In genomic region chr15:83518215-83519048, GRCm38 (mm10) we compare ENCODE assay signal across 8 mouse cellular contexts. TPM values are rescaled to one million over a fixed set of nuclear protein-coding genes. Genes with fewer than 3 reads are reported as not detected.
DNase-seq lines count a peak whose midpoint lies in the region; ATAC-seq and TF ChIP-seq lines count a peak whose summit lies in the region.

No protein-coding gene starts in this region.

- H3K4me2 ChIP-seq in hindbrain, embryonic 13.5 days, result peak overlapping the region; percentile 25; the same call in 1 of the 2 replicates

- H3K27ac ChIP-seq in hindbrain, embryonic 13.5 days, result no peak overlapping the region

- peaks cover 12% of the 10 kb centered on the region for H3K4me1 ChIP-seq in hindbrain, embryonic 13.5 days (replicated peaks)

- in situ Hi-C loops in Patski (cut with MboI; ENCODE audit: low pct_unique_long_range_greater_than_20kb), result loop anchor here (5.0 to 25.0 kb wide), 2 partner anchors 306 to 706 kb away; no protein-coding TSS in a partner anchor

- peak; percentile 87 for ATAC-seq in Patski
- no peak for ATAC-seq in hindbrain, embryonic 13.5 days (ENCODE audit: low FRiP score)

- H3K27me3 ChIP-seq in Patski, result no peaks in the 10 kb centered on the region
- H3K27me3 ChIP-seq in hindbrain, embryonic 13.5 days, result 0 out of 2 replicates have a peak, but pooled peaks cover 2% of the 10 kb centered on the region

- POLR2A ChIA-PET in Patski (lab: Charles Lee), result interaction anchor here (1.5 kb wide), 1 partner anchor 16 kb away, joined by 5 read pairs; no protein-coding TSS in a partner anchor

- DNase-seq in Patski (ENCODE audit: low read depth, low spot score), result no peak
- DNase-seq in cerebellum, postnatal 10 days, result peak; percentile 86 to 93
- DNase-seq in frontal cortex, postnatal 10 days (ENCODE audit: low spot score in 2 of 2), result peak; percentile 20 to 46
- DNase-seq in layer of hippocampus, postnatal 14 days (ENCODE audit: low spot score in 2 of 2), result peak; percentile 48 to 69
- DNase-seq in lung, postnatal 10 days, result peak; percentile 88
- DNase-seq in retina, embryonic 14.5 days (ENCODE audit: low spot score), result peak; percentile 91
- peak; percentile 54 for DNase-seq in urinary bladder, postnatal 25 days (ENCODE audit: low spot score)

- CTCF ChIA-PET in Patski (lab: Charles Lee), result interaction anchor here (0.8 to 2.2 kb wide), 9 partner anchors 10 to 313 kb away, joined by 3 to 8 read pairs (median 3); no protein-coding TSS in a partner anchor

- peak; percentile 92 for TF ChIP-seq CTCF in Patski (IDR thresholded peaks at IDR 0.05)

- no peak overlapping the region for H3K4me3 ChIP-seq in hindbrain, embryonic 13.5 days

- H3K9ac ChIP-seq in hindbrain, embryonic 13.5 days, result peak overlapping the region; percentile 10; the same call in 1 of the 2 replicates

- H3K9me3 ChIP-seq in hindbrain, embryonic 13.5 days, result no peaks in the 10 kb centered on the region

- no peaks in the 10 kb centered on the region for H3K36me3 ChIP-seq in hindbrain, embryonic 13.5 days

- 41% methylated on average over 20 of the region's 20 CpGs for WGBS in hindbrain, embryonic 13.5 days

RNA-seq across cellular contexts. Expression of gene Ttll1, which starts 7.7 kb away (rescaled TPM):
- 28.2 TPM for polyA plus RNA-seq in Patski (2021)
- 112 and 113 TPM in 2 replicates for polyA plus RNA-seq in hindbrain, embryonic 13.5 days (2015; fragmentation: Nextera tagmentation; extraction: Ambion mirVana)
- 10 to 100 TPM; 37.8 to 39.2 TPM for total RNA-seq in layer of hippocampus, postnatal 14 days (2021)

RNA-seq across cellular contexts. Expression of gene Bik, which starts 8.2 kb away (rescaled TPM):
- polyA plus RNA-seq in Patski (2021), result 0.15 TPM
- polyA plus RNA-seq in hindbrain, embryonic 13.5 days (2015; fragmentation: Nextera tagmentation; extraction: Ambion mirVana), result 0.63 and 1.5 TPM in 2 replicates
- total RNA-seq in layer of hippocampus, postnatal 14 days (2021), result under 1 TPM in 1 of 2 experiments, not detected in 1; 0.37 TPM

RNA-seq across cellular contexts. Expression of gene Tspo, which starts 45.0 kb away (rescaled TPM):
- polyA plus RNA-seq in Patski (2021), result 226 TPM
- 12.8 and 13.1 TPM in 2 replicates for polyA plus RNA-seq in hindbrain, embryonic 13.5 days (2015; fragmentation: Nextera tagmentation; extraction: Ambion mirVana)
- 1 to 10 TPM; 2.2 to 4.0 TPM for total RNA-seq in layer of hippocampus, postnatal 14 days (2021)

RNA-seq across cellular contexts. Expression of gene Mcat, which starts 45.2 kb away (rescaled TPM):
- 26.7 TPM for polyA plus RNA-seq in Patski (2021)
- 33.0 and 34.4 TPM in 2 replicates for polyA plus RNA-seq in hindbrain, embryonic 13.5 days (2015; fragmentation: Nextera tagmentation; extraction: Ambion mirVana)
- total RNA-seq in layer of hippocampus, postnatal 14 days (2021), result 10 to 100 TPM; 29.3 to 30.5 TPM

RNA-seq across cellular contexts. Expression of gene Pacsin2, which starts 54.0 kb away (rescaled TPM):
- polyA plus RNA-seq in Patski (2021), result 126 TPM
- polyA plus RNA-seq in hindbrain, embryonic 13.5 days (2015; fragmentation: Nextera tagmentation; extraction: Ambion mirVana), result 27.8 and 29.5 TPM in 2 replicates
- total RNA-seq in layer of hippocampus, postnatal 14 days (2021), result 10 to 100 TPM; 50.2 to 55.7 TPM

Comparison
In these comparisons a context has a peak if more than half of its experiments do, and no peak if none do; other contexts are left out.
1. RNA of gene Tspo, which starts 45.0 kb away (polyA plus RNA-seq): 226 TPM in Patski (single experiment); 12.8 to 13.1 TPM in hindbrain, embryonic 13.5 days; every median in the first group is over 10 times any median in the second.